Comparison of ENCODE assay signal across 20 mouse cellular contexts in genomic region chr8:79515282-79515783, GRCm38 (mm10).
DNase-seq lines count a peak whose midpoint lies in the region; ATAC-seq and TF ChIP-seq lines count a peak whose summit lies in the region.
"Had no signal": no experiment of that assay in that cellular context is flagged by ENCODE, and none has a peak within 500 bp of the region (broad histone marks: within the 10 kb centered on the region; RNA-seq: fewer than 3 reads in every experiment).

No protein-coding gene starts in this region.

- H3K27ac ChIP-seq in left cerebral cortex, adult 2 months = no peak overlapping the region
- H3K27ac ChIP-seq: embryonic facial prominence, embryonic 12.5 days; forebrain, embryonic 15.5 days; heart, embryonic 10.5 days; hindbrain, embryonic 13.5 days; hindbrain, postnatal 0 days had no signal

- ATAC-seq in frontal cortex, adult (ENCODE audit: low TSS enrichment) = peak; percentile 55; the same call in 1 of the 2 replicates
- ATAC-seq: forebrain, embryonic 15.5 days; hindbrain, postnatal 0 days had no signal

- intact Hi-C loops in left cerebral cortex, postnatal 14 days (cut with DNase I) = no loop called here
- intact Hi-C loops in left cerebral cortex, adult 2 months (cut with DNase I) = no loop called here

- DNase-seq in frontal cortex, postnatal 25 days (ENCODE audit: low spot score in 2 of 2) = no peak
- peak; percentile 23 to 44 for DNase-seq in left cerebral cortex, postnatal 14 days (ENCODE audit: low spot score in 2 of 2)
- no peak for DNase-seq in left cerebral cortex, adult 2 months (ENCODE audit: extremely low spot score in 1 of 2, low spot score in 2 of 2)
- peak; percentile 4 to 12 for DNase-seq in right cerebral cortex, postnatal 36 days (ENCODE audit: low spot score in 2 of 2)
- DNase-seq in right cerebral cortex, postnatal 25 days = no peak
- DNase-seq in skeletal muscle tissue, adult 2 months (ENCODE audit: low read depth, low spot score) = peak; percentile 35
- DNase-seq in layer of hippocampus, adult 9-11 months = no peak
- DNase-seq: adrenal gland, postnatal 10 days; cerebellum, adult 11-12 months; cerebellum, adult 9-10 months; cerebellum, postnatal 25 days; gastrocnemius, postnatal 10 days; heart, adult 18-20 months; heart, postnatal 10 days had no signal

- no peak overlapping the region for H3K4me3 ChIP-seq in left cerebral cortex, adult 2 months
- H3K4me3 ChIP-seq: embryonic facial prominence, embryonic 12.5 days; forebrain, embryonic 15.5 days; heart, embryonic 10.5 days; hindbrain, embryonic 13.5 days had no signal

- TF ChIP-seq CTCF in left cerebral cortex, adult 2 months (IDR thresholded peaks at IDR 0.05) = no peak

Comparison
In these comparisons a context has a peak if more than half of its experiments do, and no peak if none do; other contexts are left out.
1. DNase-seq: peak in left cerebral cortex, postnatal 14 days (2 of 2), right cerebral cortex, postnatal 36 days (2 of 2) and skeletal muscle tissue, adult 2 months (single experiment); none in frontal cortex, postnatal 25 days (0 of 2), left cerebral cortex, adult 2 months (0 of 2), right cerebral cortex, postnatal 25 days (single experiment) and layer of hippocampus, adult 9-11 months (single experiment).